Mouse (Mus musculus) ES-Bruce4 (cell line): Measurements from ENCODE around the gene Scgb1a1. TPM values are rescaled to one million over a fixed set of nuclear protein-coding genes. Genes with fewer than 3 reads are reported as not detected.

Source experiments
- H3K27ac ChIP-seq: 2 replicates; pipeline ENCODE4 v1.5.1; 2012; ENCODE audit warnings: low read length, inconsistent platforms; ENCODE audit not compliant: insufficient read depth
- H3K27me3 ChIP-seq: 2 replicates; pipeline ENCODE4 v1.6.1; 2012; ENCODE audit warnings: mild to moderate bottlenecking, low read length, inconsistent platforms; ENCODE audit not compliant: control insufficient read depth, poor library complexity, insufficient read depth, severe bottlenecking
- H3K36me3 ChIP-seq: 2 replicates; pipeline ENCODE4 v1.6.1; 2012; ENCODE audit warnings: inconsistent platforms, mild to moderate bottlenecking, low read length, moderate library complexity; ENCODE audit not compliant: control insufficient read depth, poor library complexity, insufficient read depth, severe bottlenecking
- H3K4me1 ChIP-seq: one replicate; pipeline ENCODE4 v1.8.1; 2011; ENCODE audit warnings: low read length; ENCODE audit not compliant: control insufficient read depth, insufficient read depth
- H3K4me3 ChIP-seq: 2 replicates; pipeline ENCODE4 v1.5.1; 2011; ENCODE audit warnings: low read depth, mild to moderate bottlenecking, low read length
- H3K9ac ChIP-seq: 2 replicates; pipeline ENCODE4 v1.6.1; 2012; ENCODE audit warnings: low read depth, mild to moderate bottlenecking, inconsistent platforms; ENCODE audit not compliant: poor library complexity, severe bottlenecking
- H3K9me3 ChIP-seq: replicated peaks from 2 replicates; pipeline ENCODE4 v1.6.1; 2012; ENCODE audit warnings: mild to moderate bottlenecking, low read length, inconsistent platforms; ENCODE audit not compliant: control insufficient read depth, poor library complexity, insufficient read depth, severe bottlenecking
- CTCF ChIP-seq: IDR thresholded peaks from one replicate; pipeline ENCODE4 v1.8.1; 2011; ENCODE audit warnings: low read depth, low read length
- EP300 ChIP-seq: IDR thresholded peaks from 2 replicates; pipeline ENCODE4 v1.6.1; 2011; ENCODE audit warnings: low read depth, low read length; ENCODE audit not compliant: insufficient read depth
- POLR2A ChIP-seq: IDR thresholded peaks from one replicate; pipeline ENCODE4 v1.8.1; 2011; ENCODE audit warnings: low read length; ENCODE audit not compliant: insufficient read depth
- polyA plus RNA-seq: library from polyadenylated mRNA; stranded (reverse); fragments of >200 nt; gene quantifications from 2 replicates; pipeline ENCODE4 v1.2.4, GENCODE M21; 2011; ENCODE audit warnings: low read depth; ENCODE audit not compliant: missing spikeins, insufficient read depth, insufficient read length

The Scgb1a1 gene
- polyA plus RNA-seq: not detected in 2 replicates

GRCm38 (mm10) chr19:9087821-9088220 lies at the start of gene Scgb1a1:
TSS of gene Scgb1a1 (minus strand) at chr19:9087958.
- no peak within 1 kb of the TSS for H3K9ac ChIP-seq
- H3K4me1 ChIP-seq: no peaks in the 10 kb centered on the region
- H3K36me3 ChIP-seq: no peaks in the 10 kb centered on the region
- H3K9me3 ChIP-seq: no peaks in the 10 kb centered on the region
- H3K4me3 ChIP-seq: no peak within 1 kb of the TSS
- no peak within 1 kb of the TSS for H3K27ac ChIP-seq
- no peaks in the 10 kb centered on the region for H3K27me3 ChIP-seq
- TF ChIP-seq EP300 (no peak), POLR2A (no peak), CTCF (no peak)

- no peak overlapping the region for H3K9ac ChIP-seq
- no peak overlapping the region for H3K27ac ChIP-seq
- no peaks in the 10 kb centered on the region for H3K9me3 ChIP-seq
- TF ChIP-seq EP300: no peak
- TF ChIP-seq POLR2A: no peak
- no peak for TF ChIP-seq CTCF
- peaks cover 7% of the 10 kb centered on the region for H3K36me3 ChIP-seq
- H3K27me3 ChIP-seq: no peaks in the 10 kb centered on the region
- H3K4me3 ChIP-seq: no peak overlapping the region
- H3K4me1 ChIP-seq: no peaks in the 10 kb centered on the region
Measured at GRCm38 (mm10) chr19:9137159-9137558, 49.4 kb upstream of the Scgb1a1 start.

GRCm38 (mm10) chr19:9135512-9136331 lies 48.0 kb upstream of the Scgb1a1 start, which contains the start of gene Asrgl1:
TSS of gene Asrgl1 (minus strand) at chr19:9135636.
- H3K9me3 ChIP-seq: no peaks in the 10 kb centered on the region
- no peaks in the 10 kb centered on the region for H3K4me1 ChIP-seq
- H3K27ac ChIP-seq: no peak within 1 kb of the TSS
- peak within 1 kb of the TSS; percentile 91 for H3K4me3 ChIP-seq
- peak; percentile 86 for TF ChIP-seq POLR2A
- TF ChIP-seq EP300: 0 out of 2 replicates have a peak, but pooled peaks have one; percentile 17
- TF ChIP-seq CTCF: no peak
- H3K27me3 ChIP-seq: no peaks in the 10 kb centered on the region
- H3K9ac ChIP-seq: peak within 1 kb of the TSS; percentile 53
- H3K36me3 ChIP-seq: peaks cover 7% of the 10 kb centered on the region

GRCm38 (mm10) chr19:9134746-9135511 lies 47.2 kb upstream of the Scgb1a1 start:
- TF ChIP-seq CTCF: no peak
- TF ChIP-seq EP300: no peak
- no peak for TF ChIP-seq POLR2A
- Histone ChIP-seq H3K4me1 (no peaks in the 10 kb centered on the region), H3K4me3 (peak overlapping the region; percentile 91), H3K27me3 (no peaks in the 10 kb centered on the region), H3K9ac (peak overlapping the region; percentile 53), H3K36me3 (peaks cover 7% of the 10 kb centered on the region), H3K9me3 (no peaks in the 10 kb centered on the region), H3K27ac (no peak overlapping the region)

GRCm38 (mm10) chr19:9129996-9130395 lies 42.2 kb upstream of the Scgb1a1 start:
- no peaks in the 10 kb centered on the region for H3K27me3 ChIP-seq
- no peaks in the 10 kb centered on the region for H3K4me1 ChIP-seq
- H3K9me3 ChIP-seq: peaks cover 4% of the 10 kb centered on the region; the same call in 1 of the 2 replicates
- no peak overlapping the region for H3K9ac ChIP-seq
- no peak overlapping the region for H3K27ac ChIP-seq
- H3K4me3 ChIP-seq: no peak overlapping the region
- H3K36me3 ChIP-seq: peaks cover 7% of the 10 kb centered on the region
- TF ChIP-seq EP300 (no peak), POLR2A (no peak), CTCF (no peak)
